Mouse (Mus musculus): ENCODE results near the gene Serpina1f. TPM values are rescaled to one million over a fixed set of nuclear protein-coding genes. Genes with fewer than 3 reads are reported as not detected.
"Not testable (repeated sequence)": the region's sequence is repeated elsewhere in the genome, so short reads cannot be mapped to it uniquely, and the experiment has no call there.

The Serpina1f gene
- polyA plus RNA-seq, 1 experiment from 2014 or later = not detected

DNA sequence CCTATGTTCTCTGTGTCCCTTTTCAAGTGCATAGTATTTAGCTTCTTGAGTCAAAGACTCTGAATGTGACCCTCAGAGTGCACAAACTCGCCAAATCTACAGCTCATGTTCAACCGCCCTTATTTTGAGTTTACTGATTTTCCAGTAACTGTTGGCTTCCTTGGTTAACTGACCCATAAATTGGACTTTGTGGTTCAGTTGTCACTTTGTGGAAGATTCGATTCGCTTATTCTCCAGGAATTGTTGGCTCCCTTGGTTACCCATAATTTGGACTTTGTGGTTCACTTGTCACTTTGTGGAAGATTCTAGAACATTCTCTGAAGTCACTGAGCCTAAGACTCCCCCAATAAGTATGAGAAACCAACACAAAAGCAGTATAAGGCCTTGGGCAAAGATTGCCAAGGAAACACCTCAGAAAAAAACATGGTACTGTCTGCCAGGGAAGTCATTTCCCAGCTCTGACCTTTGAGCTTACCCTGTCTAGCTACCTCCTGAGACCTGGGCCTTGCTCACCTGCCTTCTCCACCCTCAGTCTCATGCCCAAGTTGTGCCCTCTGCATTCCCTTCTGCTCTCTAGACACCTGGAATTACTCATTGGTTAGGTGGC, 4.9 kb upstream of the Serpina1f start:
- 94% methylated on average over 4 of the region's 4 CpGs for WGBS
- H3K4me1 ChIP-seq (ENCODE audit: control insufficient read depth, insufficient read depth, low read length) = no peaks in the 10 kb centered on the region
- no peak overlapping the region for H3K9ac ChIP-seq (ENCODE audit: low read length)
- H3K4me2 ChIP-seq (ENCODE audit: low read depth, severe bottlenecking) = no peak overlapping the region
- DNase-seq (ENCODE audit: low spot score) (no peak), ATAC-seq (ENCODE audit: insufficient number of reproducible peaks, low FRiP score, low TSS enrichment, low read depth) (no peak)
- H3K27ac ChIP-seq (replicated peaks; ENCODE audit: low read depth, low read length) = no peak overlapping the region
- no peaks in the 10 kb centered on the region for H3K9me3 ChIP-seq (ENCODE audit: control insufficient read depth, low read length)
- H3K36me3 ChIP-seq (ENCODE audit: control insufficient read depth, insufficient read depth, low read length) = no peaks in the 10 kb centered on the region
- H3K27me3 ChIP-seq (ENCODE audit: control insufficient read depth, insufficient read depth, low read length) = no peaks in the 10 kb centered on the region
- no peak overlapping the region for H3K4me3 ChIP-seq (ENCODE audit: low read depth, low read length)

DNA sequence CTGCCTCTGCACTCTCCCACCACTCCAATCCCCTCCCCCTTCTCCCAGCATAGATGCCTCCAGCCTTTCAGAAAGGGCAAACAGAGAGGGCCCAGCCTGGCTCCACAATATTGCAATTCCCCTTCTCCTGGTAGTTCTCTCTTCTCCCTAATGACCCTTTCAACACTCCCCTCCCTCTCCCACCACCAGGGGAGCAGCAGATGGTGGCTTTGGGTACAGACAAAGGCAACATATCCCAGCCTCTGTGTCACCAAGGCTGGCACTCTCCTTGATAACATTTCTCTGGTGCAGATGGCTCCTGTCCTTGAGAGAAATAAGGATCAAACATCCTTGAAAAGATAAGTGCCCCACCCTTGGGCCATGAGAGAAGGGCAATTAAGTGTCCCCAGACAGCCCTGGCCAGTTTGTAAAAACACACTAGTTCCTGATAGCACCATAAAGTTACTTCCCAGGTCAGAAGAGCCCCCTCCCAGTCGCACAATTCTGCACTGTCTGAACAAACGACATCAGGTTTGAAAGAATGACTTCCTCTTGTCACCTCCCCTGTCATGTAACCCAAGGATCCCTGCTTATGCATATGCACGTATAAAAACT, 7.0 kb downstream of the Serpina1f start:
- Histone ChIP-seq H3K36me3 (ENCODE audit: control insufficient read depth, insufficient read depth, low read length) (no peaks in the 10 kb centered on the region), H3K4me3 (ENCODE audit: low read depth, low read length) (no peak overlapping the region), H3K4me2 (ENCODE audit: low read depth, severe bottlenecking) (no peak overlapping the region), H3K27me3 (ENCODE audit: control insufficient read depth, insufficient read depth, low read length) (no peaks in the 10 kb centered on the region), H3K27ac (replicated peaks; ENCODE audit: low read depth, low read length) (no peak overlapping the region), H3K9ac (ENCODE audit: low read length) (no peak overlapping the region), H3K9me3 (ENCODE audit: control insufficient read depth, low read length) (no peaks in the 10 kb centered on the region), H3K4me1 (ENCODE audit: control insufficient read depth, insufficient read depth, low read length) (no peaks in the 10 kb centered on the region)
- ATAC-seq (ENCODE audit: insufficient number of reproducible peaks, low FRiP score, low TSS enrichment, low read depth) = no peak
- no peak for DNase-seq (ENCODE audit: low spot score)
- 24% methylated on average over 3 of the region's 3 CpGs for WGBS

- Histone ChIP-seq H3K4me2 (ENCODE audit: low read depth, severe bottlenecking) (no peak overlapping the region), H3K27ac (replicated peaks; ENCODE audit: low read depth, low read length) (no peak overlapping the region), H3K36me3 (ENCODE audit: control insufficient read depth, insufficient read depth, low read length) (no peaks in the 10 kb centered on the region), H3K4me1 (ENCODE audit: control insufficient read depth, insufficient read depth, low read length) (no peaks in the 10 kb centered on the region), H3K27me3 (ENCODE audit: control insufficient read depth, insufficient read depth, low read length) (no peaks in the 10 kb centered on the region), H3K9ac (ENCODE audit: low read length) (no peak overlapping the region), H3K9me3 (ENCODE audit: control insufficient read depth, low read length) (no peaks in the 10 kb centered on the region), H3K4me3 (ENCODE audit: low read depth, low read length) (no peak overlapping the region)
- no peak for DNase-seq (ENCODE audit: low spot score)
- WGBS = 71% methylated on average over 7 of the region's 7 CpGs
- no peak for ATAC-seq (ENCODE audit: insufficient number of reproducible peaks, low FRiP score, low TSS enrichment, low read depth)
Observed at GRCm38 (mm10) chr12:103687021-103687420, 8.3 kb downstream of the Serpina1f start.

DNA sequence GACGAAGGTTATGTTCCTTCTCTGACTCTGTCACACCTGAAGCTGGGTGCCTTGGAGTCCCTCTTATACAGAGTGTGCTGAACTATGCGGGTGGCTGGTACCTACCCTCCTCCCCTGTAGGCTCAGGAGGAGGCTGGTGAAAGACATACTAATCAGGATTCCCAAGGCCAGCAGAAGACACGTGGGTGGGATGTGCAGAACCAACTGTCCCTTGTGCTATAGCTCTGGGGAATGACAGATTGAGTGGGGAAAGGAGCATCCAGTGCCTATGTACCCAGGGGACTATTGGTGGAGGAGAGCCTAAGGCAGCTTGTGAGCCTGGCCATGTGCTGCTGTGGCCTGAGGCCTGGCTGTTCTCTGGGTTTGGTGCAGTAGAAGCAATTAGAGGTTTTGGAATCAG, 9.3 kb downstream of the Serpina1f start:
- no peak for DNase-seq (ENCODE audit: low spot score)
- H3K36me3 ChIP-seq (ENCODE audit: control insufficient read depth, insufficient read depth, low read length) = no peaks in the 10 kb centered on the region
- H3K27me3 ChIP-seq (ENCODE audit: control insufficient read depth, insufficient read depth, low read length) = no peaks in the 10 kb centered on the region
- H3K4me1 ChIP-seq (ENCODE audit: control insufficient read depth, insufficient read depth, low read length) = no peaks in the 10 kb centered on the region
- no peaks in the 10 kb centered on the region for H3K9me3 ChIP-seq (ENCODE audit: control insufficient read depth, low read length)
- no peak overlapping the region for H3K27ac ChIP-seq (replicated peaks; ENCODE audit: low read depth, low read length)
- no peak overlapping the region for H3K9ac ChIP-seq (ENCODE audit: low read length)
- no peak overlapping the region for H3K4me2 ChIP-seq (ENCODE audit: low read depth, severe bottlenecking)
- H3K4me3 ChIP-seq (ENCODE audit: low read depth, low read length) = no peak overlapping the region
- 65% methylated on average over 3 of the region's 3 CpGs for WGBS
- no peak for ATAC-seq (ENCODE audit: insufficient number of reproducible peaks, low FRiP score, low TSS enrichment, low read depth)

DNA sequence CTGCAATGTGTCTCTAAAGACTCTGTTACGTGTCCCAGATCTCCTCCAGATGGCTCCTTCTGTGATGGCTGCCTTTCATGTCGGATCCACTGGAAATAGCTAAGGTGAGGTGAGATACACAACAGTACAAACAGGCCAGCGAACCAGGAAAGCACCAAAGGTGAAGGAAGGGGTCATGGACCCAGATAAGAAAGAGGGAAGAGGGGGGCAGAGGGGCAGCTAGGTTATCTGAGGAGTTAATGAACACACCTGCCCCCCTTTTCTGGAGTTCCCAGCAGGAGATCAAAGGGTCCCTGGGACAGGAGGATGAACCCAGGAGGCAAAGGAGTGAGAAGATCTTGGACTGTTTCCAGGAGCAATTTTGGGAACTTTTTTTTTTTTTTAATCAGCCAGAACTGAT, 9.9 kb downstream of the Serpina1f start:
- Histone ChIP-seq H3K4me1 (ENCODE audit: control insufficient read depth, insufficient read depth, low read length) (no peaks in the 10 kb centered on the region), H3K4me2 (ENCODE audit: low read depth, severe bottlenecking) (no peak overlapping the region), H3K9ac (ENCODE audit: low read length) (no peak overlapping the region), H3K27ac (replicated peaks; ENCODE audit: low read depth, low read length) (no peak overlapping the region), H3K36me3 (ENCODE audit: control insufficient read depth, insufficient read depth, low read length) (no peaks in the 10 kb centered on the region), H3K9me3 (ENCODE audit: control insufficient read depth, low read length) (no peaks in the 10 kb centered on the region), H3K4me3 (ENCODE audit: low read depth, low read length) (no peak overlapping the region), H3K27me3 (ENCODE audit: control insufficient read depth, insufficient read depth, low read length) (no peaks in the 10 kb centered on the region)
- DNase-seq (ENCODE audit: low spot score) (no peak), ATAC-seq (ENCODE audit: insufficient number of reproducible peaks, low FRiP score, low TSS enrichment, low read depth) (no peak)
- WGBS = 42% methylated on average over 3 of the region's 3 CpGs

- DNase-seq (ENCODE audit: low spot score) (no peak), ATAC-seq (ENCODE audit: insufficient number of reproducible peaks, low FRiP score, low TSS enrichment, low read depth) (no peak)
- Histone ChIP-seq H3K9me3 (ENCODE audit: control insufficient read depth, low read length) (no peaks in the 10 kb centered on the region), H3K4me3 (ENCODE audit: low read depth, low read length) (no peak overlapping the region), H3K4me2 (ENCODE audit: low read depth, severe bottlenecking) (no peak overlapping the region), H3K4me1 (ENCODE audit: control insufficient read depth, insufficient read depth, low read length) (no peaks in the 10 kb centered on the region), H3K27me3 (ENCODE audit: control insufficient read depth, insufficient read depth, low read length) (no peaks in the 10 kb centered on the region), H3K36me3 (ENCODE audit: control insufficient read depth, insufficient read depth, low read length) (no peaks in the 10 kb centered on the region), H3K9ac (ENCODE audit: low read length) (no peak overlapping the region), H3K27ac (replicated peaks; ENCODE audit: low read depth, low read length) (no peak overlapping the region)
- WGBS = 54% methylated on average over 4 of the region's 4 CpGs
Observed at GRCm38 (mm10) chr12:103683775-103684174, 11.6 kb downstream of the Serpina1f start.

- ATAC-seq (ENCODE audit: insufficient number of reproducible peaks, low FRiP score, low TSS enrichment, low read depth) (no peak), DNase-seq (ENCODE audit: low spot score) (no peak)
- Histone ChIP-seq H3K36me3 (ENCODE audit: control insufficient read depth, insufficient read depth, low read length) (no peaks in the 10 kb centered on the region), H3K4me2 (ENCODE audit: low read depth, severe bottlenecking) (no peak overlapping the region), H3K4me3 (ENCODE audit: low read depth, low read length) (no peak overlapping the region), H3K27me3 (ENCODE audit: control insufficient read depth, insufficient read depth, low read length) (no peaks in the 10 kb centered on the region), H3K27ac (replicated peaks; ENCODE audit: low read depth, low read length) (no peak overlapping the region), H3K9me3 (ENCODE audit: control insufficient read depth, low read length) (no peaks in the 10 kb centered on the region), H3K4me1 (ENCODE audit: control insufficient read depth, insufficient read depth, low read length) (no peaks in the 10 kb centered on the region), H3K9ac (ENCODE audit: low read length) (no peak overlapping the region)
- WGBS = 88% methylated on average over 2 of the region's 2 CpGs
Observed at GRCm38 (mm10) chr12:103681739-103682138, 13.6 kb downstream of the Serpina1f start.

- no peaks in the 10 kb centered on the region for H3K27me3 ChIP-seq (ENCODE audit: control insufficient read depth, insufficient read depth, low read length)
- ATAC-seq (ENCODE audit: insufficient number of reproducible peaks, low FRiP score, low TSS enrichment, low read depth) = no peak
- H3K27ac ChIP-seq (replicated peaks; ENCODE audit: low read depth, low read length) = no peak overlapping the region
- H3K9me3 ChIP-seq (ENCODE audit: control insufficient read depth, low read length) = no peaks in the 10 kb centered on the region
- H3K36me3 ChIP-seq (ENCODE audit: control insufficient read depth, insufficient read depth, low read length) = no peaks in the 10 kb centered on the region
- no peak overlapping the region for H3K4me2 ChIP-seq (ENCODE audit: low read depth, severe bottlenecking)
- H3K4me3 ChIP-seq (ENCODE audit: low read depth, low read length) = no peak overlapping the region
- no peaks in the 10 kb centered on the region for H3K4me1 ChIP-seq (ENCODE audit: control insufficient read depth, insufficient read depth, low read length)
- WGBS = 88% methylated on average over 2 of the region's 2 CpGs
- DNase-seq (ENCODE audit: low spot score) = no peak
- H3K9ac ChIP-seq (ENCODE audit: low read length) = no peak overlapping the region
Observed at GRCm38 (mm10) chr12:103681169-103681568, 14.2 kb downstream of the Serpina1f start.

GRCm38 (mm10) chr12:103679853-103680252, 15.5 kb downstream of the Serpina1f start:
- not testable (repeated sequence) for H3K4me3 ChIP-seq (ENCODE audit: low read depth, low read length); H3K27ac ChIP-seq (replicated peaks; ENCODE audit: low read depth, low read length); H3K9me3 ChIP-seq (ENCODE audit: control insufficient read depth, low read length); H3K27me3 ChIP-seq (ENCODE audit: control insufficient read depth, insufficient read depth, low read length); DNase-seq (ENCODE audit: low spot score); H3K4me1 ChIP-seq (ENCODE audit: control insufficient read depth, insufficient read depth, low read length); ATAC-seq (ENCODE audit: insufficient number of reproducible peaks, low FRiP score, low TSS enrichment, low read depth); H3K36me3 ChIP-seq (ENCODE audit: control insufficient read depth, insufficient read depth, low read length); H3K4me2 ChIP-seq (ENCODE audit: low read depth, severe bottlenecking); H3K9ac ChIP-seq (ENCODE audit: low read length)
- 95% methylated on average over 1 of the region's 1 CpGs for WGBS
